Mouse (Mus musculus): ENCODE measurements at regions not wholly inside any gene's neighbourhood (a gene's known extent, or its start where the extent isn't known, plus 50 kb on each side); places are given as distances from the start of the nearest gene placed in this dataset.
"Not testable (repeated sequence)": the region's sequence is repeated elsewhere in the genome, so short reads cannot be mapped to it uniquely, and the experiment has no call there.

DNA sequence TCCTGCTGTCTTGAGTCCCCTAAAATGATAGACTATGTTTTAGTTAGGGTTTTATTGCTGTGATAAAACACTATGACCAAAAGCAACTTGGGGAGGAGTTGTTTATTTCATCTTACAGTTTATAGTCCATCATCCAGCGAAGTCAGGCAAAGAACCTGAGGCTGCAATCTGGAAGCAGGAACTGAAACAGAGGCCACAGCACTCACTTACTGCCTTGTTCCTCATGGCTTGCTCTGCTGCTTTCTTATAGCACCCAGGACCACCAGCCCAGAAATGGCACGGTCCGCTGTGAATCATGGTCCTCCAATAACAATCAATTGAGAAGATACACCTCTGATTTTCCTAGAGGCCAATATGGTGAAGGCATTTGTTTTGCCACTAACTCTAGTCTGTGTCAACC is 486.5 kb upstream of the Clint1 start:
- intact Hi-C loops (cut with DNase I), result no loop called here
- no peak for DNase-seq (ENCODE audit: low spot score in 2 of 2)

DNA sequence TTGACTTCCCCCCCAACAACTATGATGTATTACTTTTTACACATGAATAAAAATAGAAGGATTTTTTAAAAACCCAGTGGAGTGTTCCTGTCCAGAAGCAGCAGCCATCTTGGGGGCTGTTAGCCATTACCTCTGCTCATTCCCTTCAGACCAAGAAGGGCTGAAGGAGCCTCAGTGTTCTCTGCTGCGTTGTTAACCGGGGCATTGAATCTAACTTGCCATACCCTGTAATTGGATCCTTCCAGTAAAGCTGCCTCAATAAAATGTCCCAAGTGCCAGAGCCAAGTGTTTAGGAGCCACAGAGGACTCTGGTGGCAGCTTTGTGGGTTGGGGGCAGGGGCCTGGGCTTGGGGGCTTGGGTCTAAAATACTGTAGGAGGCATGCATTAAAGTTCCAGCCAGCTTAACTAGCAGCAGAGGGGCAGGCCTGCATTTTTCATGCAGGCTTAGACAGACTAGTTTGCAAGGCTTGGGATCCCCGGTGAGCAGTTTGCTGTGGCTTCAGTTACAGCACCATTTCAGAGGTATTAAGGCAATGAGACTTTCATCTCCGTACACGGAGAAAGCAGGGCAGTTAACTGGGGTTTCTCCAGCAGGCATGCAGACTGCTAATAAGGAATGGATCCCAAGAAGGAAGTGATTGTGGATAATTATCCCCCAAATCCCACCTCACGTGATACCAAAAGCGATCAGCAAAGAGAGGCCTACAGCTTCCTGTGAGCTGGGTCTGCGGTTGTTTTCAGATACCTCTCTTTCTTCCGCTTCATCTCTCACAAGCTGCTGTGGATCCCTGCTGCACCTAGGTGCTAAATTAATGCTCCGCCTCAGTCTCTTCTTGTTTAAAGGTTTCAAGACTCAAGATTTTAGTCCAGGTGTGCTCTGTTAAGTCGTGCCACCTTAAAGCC is 462.4 kb upstream of the Clint1 start:
- intact Hi-C loops (cut with DNase I), result no loop called here
- no peak for DNase-seq (ENCODE audit: low spot score in 2 of 2)

DNA sequence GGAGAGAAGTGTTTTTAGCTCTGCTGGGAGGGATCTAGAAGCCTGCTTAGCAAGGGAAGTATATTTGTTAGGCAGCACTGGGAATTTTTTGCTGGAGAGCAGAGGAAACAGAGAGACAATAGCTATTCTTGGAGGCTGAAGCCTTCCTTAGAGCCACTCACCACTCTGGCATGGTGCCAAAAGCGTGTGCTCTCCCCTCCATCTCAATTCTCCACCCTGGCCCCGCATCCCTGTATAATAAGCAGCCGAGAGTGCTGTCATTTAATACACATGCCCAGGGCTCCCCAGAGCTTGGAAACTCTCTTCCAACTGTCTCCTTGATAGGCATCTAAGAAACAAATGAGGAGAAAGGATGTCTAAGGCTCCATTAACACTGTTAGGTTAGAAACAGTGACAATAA is 455.8 kb upstream of the Clint1 start:
- no peak for DNase-seq (ENCODE audit: low spot score in 2 of 2)
- intact Hi-C loops (cut with DNase I), result no loop called here

DNA sequence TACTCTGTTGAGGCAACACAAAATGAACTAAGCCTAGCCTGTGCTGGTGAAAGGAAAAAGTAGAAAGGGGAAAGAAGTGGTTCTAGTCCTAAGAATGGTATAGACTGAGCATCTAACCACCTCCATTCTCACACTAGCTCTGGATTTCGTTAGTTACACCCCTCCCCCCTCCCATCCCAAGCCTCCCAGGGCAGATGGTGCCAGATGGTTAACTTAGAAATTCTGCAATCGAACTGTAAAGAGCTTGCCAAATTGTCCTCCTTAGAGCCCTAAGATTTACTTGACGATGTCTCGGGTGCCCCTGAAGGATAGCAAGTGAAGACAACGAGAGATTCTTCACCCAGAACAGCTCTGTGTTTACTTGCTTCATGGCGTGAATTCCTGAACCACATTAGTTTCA is 453.7 kb upstream of the Clint1 start:
- no peak for DNase-seq (ENCODE audit: low spot score in 2 of 2)
- intact Hi-C loops (cut with DNase I), result no loop called here

DNA sequence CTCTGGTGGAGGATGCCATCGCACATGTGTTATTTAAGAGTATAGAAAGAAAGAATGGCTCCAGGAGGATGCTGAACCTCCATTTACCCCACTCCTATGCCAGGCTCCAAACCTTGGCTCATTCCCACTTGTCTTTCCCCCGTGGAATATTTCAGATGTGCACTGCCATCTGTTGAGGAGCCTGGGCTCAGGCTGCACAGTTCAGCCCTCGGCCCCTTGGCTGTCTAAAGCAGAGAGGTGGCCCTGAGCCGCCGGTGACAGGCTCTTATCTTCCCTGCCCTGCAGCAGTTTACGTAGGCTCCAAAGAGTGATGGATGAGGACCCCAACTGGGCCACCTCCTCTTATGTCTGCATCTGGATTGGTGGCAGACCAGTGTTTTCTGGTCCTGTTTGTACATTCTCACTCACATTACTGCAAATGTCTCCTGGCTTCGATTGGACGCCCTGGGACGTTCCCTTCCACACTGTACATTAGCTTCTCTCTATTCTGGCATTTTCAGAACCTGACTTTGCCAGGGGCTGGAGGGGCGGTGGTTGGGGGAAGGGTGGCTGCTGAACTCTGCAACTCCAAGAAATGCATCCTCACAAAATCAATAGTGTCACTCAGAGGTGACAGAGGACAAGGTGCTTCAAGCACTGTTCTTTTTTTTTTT is 447.3 kb upstream of the Clint1 start:
- no peak for DNase-seq (ENCODE audit: low spot score in 2 of 2)
- intact Hi-C loops (cut with DNase I), result no loop called here

DNA sequence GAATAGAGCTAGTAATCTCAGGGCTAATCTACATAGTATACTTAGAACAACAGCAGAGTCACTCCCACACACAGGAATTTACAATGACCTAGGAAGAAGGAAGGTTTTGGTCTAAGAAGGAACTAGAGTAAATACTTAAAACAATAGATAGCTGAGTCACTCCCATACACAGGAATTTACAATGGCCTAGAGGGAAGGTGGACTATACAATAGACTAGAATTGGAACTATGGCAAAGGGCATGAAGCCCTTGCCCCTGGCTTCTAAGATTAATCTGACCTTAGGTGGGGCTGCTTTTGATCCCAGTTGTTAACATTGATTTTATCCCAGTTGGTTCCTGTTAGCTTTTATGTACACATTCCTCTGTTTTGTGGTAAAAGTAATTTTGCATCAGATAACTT is 427.8 kb upstream of the Clint1 start:
- intact Hi-C loops (cut with DNase I), result not testable (repeated sequence)

DNA sequence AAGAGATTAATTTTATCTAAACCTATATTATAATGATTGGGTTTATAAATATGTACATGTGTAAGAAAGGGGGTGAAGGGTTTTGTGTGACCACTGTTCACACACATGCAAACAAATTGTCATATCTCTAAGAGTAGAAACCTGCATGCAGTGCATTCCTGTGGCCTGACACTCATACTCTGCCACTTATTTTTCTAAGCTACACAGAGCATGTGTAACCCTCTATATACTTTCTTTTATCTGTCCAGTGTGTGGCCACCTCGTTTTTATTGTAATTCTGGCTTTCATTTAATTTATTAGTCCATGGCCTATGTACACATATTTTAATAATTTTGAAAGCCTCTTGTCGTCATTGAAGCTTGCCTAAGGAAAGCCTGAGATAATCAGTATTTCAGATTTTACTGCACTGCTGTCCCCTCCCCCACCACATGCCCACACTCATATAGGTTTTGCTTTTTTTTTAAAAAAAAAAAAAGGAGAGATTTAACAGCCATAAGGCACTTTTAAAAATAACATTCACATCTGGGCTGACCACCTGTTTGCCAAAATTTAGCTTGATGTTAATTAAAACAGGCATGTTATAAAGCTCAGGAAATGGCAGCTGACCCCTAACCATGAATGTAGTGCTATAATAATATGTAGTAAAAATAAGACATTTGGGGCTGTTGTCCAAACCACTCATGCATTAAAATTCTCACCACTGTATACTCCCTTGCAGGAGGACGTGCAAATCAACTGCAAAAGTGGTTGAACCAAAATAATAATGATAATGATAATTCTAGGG is 410.7 kb upstream of the Clint1 start:
- no peak for DNase-seq (ENCODE audit: low spot score in 2 of 2)
- intact Hi-C loops (cut with DNase I), result no loop called here

More for the DNA sequence above, 427.8 kb upstream of the Clint1 start:
- not testable (repeated sequence) for DNase-seq (ENCODE audit: low spot score in 2 of 2)

DNA sequence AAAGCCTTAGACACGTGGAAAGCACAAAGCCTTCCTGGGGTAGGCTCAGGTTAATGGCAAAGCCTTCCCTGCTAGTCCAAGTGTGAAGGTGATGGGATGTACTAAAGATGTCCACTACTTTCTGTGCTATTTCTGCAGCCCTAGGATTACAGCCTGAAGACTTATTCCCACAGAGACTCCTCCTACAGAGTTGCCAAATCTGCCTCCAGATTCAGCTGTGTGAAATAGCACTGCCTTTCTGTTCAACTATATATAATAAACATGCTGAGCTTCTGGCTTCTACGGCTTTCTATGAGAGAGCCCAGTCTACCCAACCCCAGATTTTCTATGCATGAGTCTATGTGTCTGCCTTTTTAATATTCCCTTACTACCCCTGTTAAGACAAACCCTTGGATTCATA is 405.3 kb upstream of the Clint1 start:
- peak; percentile 10 to 12 for DNase-seq (ENCODE audit: low spot score in 2 of 2)
- intact Hi-C loops (cut with DNase I), result no loop called here

DNA sequence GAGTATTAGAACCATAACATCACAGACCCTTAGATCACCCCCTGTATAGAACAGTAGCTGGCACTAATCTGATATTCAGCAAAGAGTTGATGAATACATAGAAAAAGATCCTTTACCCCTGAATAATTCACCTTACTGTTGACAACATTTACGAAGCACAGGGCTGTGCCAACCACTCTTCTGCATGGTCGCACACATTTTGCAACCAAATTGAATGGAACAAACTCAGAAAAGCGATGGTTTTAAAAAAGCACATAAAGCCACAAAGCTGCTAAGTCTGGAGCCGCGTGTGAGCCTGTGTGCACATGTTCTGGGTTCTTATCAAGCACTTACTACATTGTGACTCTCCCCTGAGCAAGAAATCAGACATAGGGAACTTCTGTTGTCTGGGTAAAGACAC is 397.6 kb upstream of the Clint1 start:
- DNase-seq (ENCODE audit: low spot score in 2 of 2), result no peak
- intact Hi-C loops (cut with DNase I), result no loop called here

DNA sequence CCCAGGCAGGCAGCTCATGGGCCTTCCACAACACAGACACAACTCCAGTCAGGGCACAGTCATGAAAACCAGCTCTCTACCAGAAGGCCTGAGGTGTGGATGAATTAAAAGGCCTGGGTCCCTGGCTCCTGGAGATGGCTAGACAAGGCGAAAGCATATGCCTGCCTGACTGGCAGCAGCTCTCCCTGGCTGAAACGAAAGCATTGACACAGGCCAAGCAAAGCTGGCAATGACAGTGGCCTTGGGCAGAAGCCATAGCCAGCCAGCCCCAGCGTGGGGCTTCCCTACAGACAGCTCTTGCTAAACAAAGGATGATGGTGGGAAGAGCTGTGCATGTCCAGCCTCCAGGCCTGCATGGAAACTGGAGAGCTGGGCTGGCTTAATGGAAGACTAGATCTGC is 396.9 kb upstream of the Clint1 start:
- intact Hi-C loops (cut with DNase I), result no loop called here
- no peak for DNase-seq (ENCODE audit: low spot score in 2 of 2)

DNA sequence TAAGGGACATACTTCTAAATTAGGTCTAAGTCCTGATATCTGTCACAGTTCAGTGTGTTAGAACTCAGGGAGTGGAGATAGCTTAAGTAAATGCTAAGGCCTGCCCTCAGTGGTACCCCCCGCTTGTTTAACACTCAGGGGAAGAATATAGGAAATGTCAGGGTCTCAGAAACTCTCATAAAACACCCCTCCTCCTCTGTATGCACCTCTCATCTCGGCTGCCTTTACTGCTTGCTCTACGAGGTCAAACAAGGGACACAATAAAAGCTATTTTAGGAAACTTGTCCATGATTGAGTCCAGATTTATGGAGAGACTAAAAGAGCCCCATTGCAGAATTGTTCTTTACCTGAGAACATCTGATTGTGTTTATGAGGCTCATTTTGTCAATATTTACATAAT is 395.1 kb upstream of the Clint1 start:
- DNase-seq (ENCODE audit: low spot score in 2 of 2), result no peak
- intact Hi-C loops (cut with DNase I), result no loop called here

DNA sequence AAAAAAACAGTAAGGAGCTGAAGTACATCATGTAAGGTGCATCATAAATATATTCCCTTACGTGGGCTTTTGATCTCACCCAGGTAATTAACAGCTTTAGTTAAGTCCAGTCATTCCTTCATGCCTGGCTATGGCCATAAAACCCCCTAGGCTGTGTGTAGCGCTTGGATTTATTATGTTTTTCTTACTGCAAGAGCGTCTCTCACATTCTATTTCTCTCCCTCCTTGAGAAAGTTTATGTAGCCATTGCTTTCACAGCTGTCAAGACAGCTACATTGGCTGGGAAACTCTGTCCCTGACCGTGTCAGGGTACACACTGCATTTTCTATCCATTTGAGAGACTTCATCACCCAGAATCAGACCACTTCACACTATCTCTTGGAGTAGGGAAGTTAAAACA is 394.3 kb upstream of the Clint1 start:
- intact Hi-C loops (cut with DNase I), result no loop called here
- DNase-seq (ENCODE audit: low spot score in 2 of 2), result no peak

DNA sequence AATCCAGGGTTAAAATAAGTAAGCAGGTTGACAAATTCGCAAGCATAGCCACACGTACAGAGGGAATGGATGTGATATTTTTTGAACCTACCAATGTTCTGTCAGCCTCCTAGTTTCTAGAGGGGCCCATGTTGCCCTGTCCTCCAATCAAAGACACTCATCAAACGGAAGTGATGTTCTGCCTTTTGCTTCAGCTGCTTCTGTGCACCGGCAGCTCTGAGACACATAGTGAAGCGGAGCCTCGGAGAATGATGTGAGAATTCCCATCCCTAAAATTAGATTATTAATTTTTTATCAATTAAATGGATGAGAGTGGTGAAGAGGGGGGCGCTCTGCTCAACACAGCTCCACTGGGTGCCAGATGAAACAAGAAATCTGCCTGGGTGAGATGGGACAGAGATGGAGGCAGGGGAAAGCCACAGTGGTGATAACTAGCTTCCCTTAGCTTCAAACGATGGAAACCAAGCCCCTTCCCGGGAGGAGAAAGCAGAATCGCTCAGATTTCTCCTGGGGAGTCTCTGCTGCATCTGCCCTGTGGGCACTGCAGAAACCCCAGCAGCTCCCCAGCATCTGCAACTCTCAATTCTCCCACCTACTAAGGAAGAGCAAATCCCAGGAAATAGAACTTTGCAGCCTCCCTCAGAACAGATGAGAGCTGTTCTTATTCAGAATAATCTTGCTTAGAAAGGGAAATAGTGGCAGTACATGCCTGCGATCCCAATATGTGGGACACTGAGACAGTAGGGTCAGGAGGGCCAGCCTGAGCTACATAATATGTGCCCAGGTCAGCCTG is 391.7 kb upstream of the Clint1 start:
- intact Hi-C loops (cut with DNase I), result no loop called here
- DNase-seq (ENCODE audit: low spot score in 2 of 2), result no peak

DNA sequence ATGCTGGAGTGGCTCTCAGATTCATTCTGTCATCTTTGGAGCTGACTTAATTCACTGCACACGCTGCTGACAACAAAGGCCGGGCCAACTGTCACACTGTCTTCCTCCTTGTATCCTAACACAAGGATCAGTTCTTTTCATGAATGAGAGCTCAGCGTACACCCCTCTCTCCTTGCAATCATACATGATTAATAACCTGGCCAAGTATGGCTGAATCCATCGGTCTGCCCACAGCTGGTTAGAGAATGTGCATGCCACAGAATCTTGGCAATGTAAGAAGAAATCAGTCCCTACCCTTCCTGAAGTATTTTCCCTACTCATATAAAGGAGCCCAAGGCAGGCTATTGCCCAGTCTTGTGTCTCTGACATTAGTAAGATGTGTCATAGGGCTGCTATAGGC is 387.4 kb upstream of the Clint1 start:
- intact Hi-C loops (cut with DNase I), result no loop called here
- no peak for DNase-seq (ENCODE audit: low spot score in 2 of 2)

DNA sequence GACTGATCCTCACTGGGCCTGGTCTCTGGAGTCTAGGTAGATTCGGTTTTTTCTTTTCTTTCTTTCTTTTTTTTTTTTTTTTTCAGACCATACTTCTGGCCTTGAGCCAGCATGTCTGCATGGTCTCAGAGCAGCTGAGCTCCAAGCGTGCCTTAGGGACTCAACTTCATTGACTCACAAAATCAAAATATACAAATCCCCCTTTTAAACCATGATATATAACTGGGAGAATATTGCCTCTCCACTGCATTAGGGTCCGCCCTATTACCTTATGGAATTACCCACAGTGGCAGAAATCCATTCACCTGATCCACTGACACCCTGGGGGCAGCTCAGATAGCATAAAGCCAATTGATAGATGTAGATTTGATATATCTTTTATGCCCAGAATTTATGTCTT is 385.5 kb upstream of the Clint1 start:
- intact Hi-C loops (cut with DNase I), result no loop called here

DNA sequence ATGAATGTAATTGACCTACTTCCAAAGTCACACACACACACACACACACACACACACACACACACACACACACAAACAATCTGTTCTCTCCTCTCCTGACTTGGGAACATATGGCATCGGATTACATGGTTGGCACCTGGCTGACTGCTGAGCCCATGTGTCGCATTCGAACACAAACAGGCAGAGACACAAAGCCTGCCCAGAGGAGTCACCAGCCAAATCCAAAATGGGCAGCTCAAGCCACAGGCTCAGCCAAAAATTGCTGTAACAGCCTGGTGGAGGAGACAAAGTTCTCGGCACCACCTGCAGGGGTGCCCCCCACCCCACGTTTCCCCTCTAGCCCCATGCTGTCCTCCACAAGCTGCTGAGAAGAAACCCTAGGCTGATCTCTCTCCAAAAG is 379.7 kb upstream of the Clint1 start:
- no peak for DNase-seq (ENCODE audit: low spot score in 2 of 2)

More for the DNA sequence above, 385.5 kb upstream of the Clint1 start:
- no peak for DNase-seq (ENCODE audit: low spot score in 2 of 2)

DNA sequence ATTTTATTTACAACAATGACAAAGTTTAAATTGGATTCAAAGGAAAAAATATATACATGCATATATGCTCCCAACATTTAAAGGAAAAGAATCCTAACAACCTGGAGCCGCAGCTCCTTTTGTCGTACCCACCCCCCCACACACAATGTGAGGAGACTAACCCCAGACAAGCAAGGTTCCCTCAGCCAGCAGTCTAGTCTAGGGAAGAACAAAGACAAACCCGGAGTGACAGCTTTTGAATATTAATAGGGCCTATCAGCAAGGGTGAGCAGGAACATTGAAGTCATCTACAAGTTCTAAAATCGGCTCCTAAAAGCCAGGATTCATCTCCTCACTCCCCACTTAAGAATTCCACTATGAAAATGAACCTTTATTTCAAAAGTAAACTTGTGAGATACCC is 374.9 kb upstream of the Clint1 start:
- intact Hi-C loops (cut with DNase I), result no loop called here
- DNase-seq (ENCODE audit: low spot score in 2 of 2), result no peak

More for the DNA sequence above, 379.7 kb upstream of the Clint1 start:
- intact Hi-C loops (cut with DNase I), result no loop called here

DNA sequence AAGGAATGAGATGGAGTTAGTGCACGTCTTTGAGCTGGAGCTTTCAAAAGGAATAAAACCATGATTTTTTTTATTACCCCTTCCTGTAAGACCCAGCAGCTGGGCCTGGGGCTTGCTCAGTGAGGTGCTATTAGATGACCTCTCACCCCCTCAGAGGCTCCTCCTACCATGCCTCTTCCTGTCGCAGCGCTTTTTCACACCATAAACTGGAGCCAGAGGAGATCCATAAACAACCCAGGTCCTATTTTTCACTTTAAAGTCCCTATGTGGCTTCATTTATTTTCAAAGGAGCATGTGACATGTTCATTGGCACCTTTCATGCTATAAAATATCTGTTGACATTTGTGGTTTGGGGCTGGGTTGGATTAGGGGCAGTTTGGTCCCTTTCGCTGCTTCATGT is 365.9 kb upstream of the Clint1 start:
- intact Hi-C loops (cut with DNase I), result no loop called here
- no peak for DNase-seq (ENCODE audit: low spot score in 2 of 2)

DNA sequence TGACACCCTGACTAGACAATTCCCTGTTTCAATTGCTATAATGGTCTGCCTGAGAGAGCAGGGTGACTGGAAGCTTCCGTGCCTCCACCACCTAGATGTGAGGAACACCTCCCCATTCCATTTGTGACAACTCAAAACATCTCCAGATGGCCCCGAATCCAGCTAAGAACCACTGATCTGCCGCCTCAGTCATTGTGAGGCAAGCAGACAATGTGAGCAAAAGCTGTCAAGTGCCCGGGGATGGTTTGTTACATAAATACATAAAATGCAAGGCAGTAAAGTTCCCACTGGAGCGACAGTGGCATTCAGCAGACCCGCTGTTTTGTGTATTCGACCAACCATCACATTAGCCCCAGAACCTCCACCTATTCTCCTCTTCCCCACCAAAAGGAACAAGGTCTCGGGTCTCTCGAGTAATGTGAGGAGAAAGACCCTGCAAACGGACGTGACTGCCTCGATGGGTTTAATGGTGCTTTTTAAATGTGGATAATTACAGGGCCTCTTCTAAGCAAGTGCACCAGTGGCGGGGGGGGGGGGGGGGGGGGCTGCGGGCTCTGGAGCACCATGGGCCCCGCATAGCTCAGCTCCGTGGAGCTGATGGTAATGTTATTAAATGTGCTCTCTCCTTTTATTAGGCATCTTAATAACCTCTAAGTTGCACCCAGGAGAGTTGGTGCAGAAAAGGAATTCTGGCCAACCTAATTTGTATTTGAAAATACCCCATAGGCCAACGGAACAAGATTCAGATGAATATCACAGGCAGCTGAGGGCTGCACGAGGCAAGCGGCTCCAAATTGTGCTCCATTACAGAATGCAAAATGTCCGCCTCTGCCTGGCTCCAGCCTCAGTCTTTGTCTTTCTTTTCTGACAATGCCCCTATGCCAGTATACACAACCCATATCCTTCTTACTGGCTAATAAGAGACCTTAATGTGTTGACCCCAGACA is 360.6 kb upstream of the Clint1 start:
- no peak for DNase-seq (ENCODE audit: low spot score in 2 of 2)

More for the DNA sequence above, 360.6 kb upstream of the Clint1 start:
- intact Hi-C loops (cut with DNase I), result no loop called here

All from left cerebral cortex, postnatal 36 days (tissue).